Mouse (Mus musculus) hematopoietic multipotent progenitor cell, adult 10-12 weeks (in vitro differentiated cells): Measurements from ENCODE around the gene Etv3. TPM values are rescaled to one million over a fixed set of nuclear protein-coding genes. Genes with fewer than 3 reads are reported as not detected.

Source experiments
- polyA plus RNA-seq: library from polyadenylated mRNA; stranded (reverse); fragments of >175 nt; gene quantifications from 2 replicates; pipeline ENCODE4 v1.2.3, GENCODE M21; 2012; ENCODE audit warnings: low replicate concordance

Etv3 gene
- polyA plus RNA-seq: 36.4 and 47.5 TPM in 2 replicates

DNA sequence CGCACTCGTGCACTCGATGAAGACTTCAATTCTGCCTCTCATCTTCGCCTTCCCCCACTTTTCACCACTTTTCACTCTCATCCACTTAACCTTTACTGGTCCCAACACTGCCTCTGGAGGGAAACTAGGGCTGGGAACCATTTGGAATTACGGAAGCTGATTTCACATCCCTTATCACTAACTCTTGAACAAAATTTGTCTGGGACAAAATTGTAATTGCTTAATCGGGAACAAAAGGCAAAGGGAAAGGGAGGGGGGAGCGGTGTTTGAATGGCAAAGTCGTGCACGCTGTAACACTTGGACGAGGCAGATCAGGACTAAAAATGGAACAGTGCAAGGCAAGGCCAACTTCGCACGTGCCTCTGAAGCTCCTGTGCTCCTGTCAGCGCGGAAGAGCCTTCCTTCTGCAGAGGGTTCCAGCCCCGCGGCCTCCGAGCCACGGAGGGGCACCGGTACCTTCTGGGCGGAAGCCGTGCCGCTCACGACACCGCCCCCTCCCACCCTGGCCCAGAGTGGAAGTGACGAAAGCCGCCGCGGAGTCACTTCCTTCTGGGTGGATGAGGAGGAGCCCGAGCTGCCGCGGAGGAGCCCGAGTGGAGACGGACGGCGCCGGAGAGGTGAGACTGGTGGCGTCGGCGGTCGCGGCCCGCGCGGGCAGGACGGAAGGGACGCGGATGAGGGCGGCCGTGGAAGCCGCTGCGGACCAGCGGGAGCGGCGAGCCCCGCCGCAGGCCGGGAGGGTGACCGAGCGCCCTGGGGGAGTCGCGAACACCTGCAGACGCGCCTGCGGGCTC lies at the start of gene Etv3:
Gene Etv3 (plus strand): TSS at position 365 of the 794 bp plus-strand sequence.

Other genes with a start within 250 kb of the Etv3 start
- 7.1 and 11.8 TPM in 2 replicates for gene Cd5l, start 167.5 kb upstream of the Etv3 start, polyA plus RNA-seq
- 13.1 and 94.9 TPM in 2 replicates for gene Fcrl1, start 149.0 kb upstream of the Etv3 start, polyA plus RNA-seq
- gene Fcrl5, start 89.6 kb upstream of the Etv3 start, polyA plus RNA-seq: 0.94 and 1.3 TPM in 2 replicates
- 7.9 and 12.6 TPM in 2 replicates for gene Arhgef11, start 92.2 kb downstream of the Etv3 start, polyA plus RNA-seq
- 1.0 and 1.4 TPM in 2 replicates for gene Lrrc71, start 223.2 kb downstream of the Etv3 start, polyA plus RNA-seq